In the genomic region with DNA sequence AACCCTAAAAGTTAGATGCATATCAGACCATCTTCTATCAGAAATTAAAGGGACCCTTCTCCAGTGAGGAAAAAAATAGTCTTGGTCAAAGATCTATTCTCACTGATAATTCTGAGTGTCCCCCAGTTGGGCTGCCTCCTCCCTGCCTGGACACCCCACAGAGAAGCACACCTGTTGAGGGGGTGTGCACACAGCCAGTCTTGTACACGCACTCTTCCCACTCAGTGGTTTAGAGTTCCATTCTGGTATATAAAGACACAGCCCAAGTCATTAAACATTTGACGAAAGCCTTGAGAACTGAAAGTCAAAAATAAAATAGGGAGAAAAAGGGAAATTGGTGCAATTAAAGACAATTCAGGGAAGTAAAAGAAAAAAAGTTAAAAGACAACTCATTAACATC, we compare ENCODE assay signal across 25 mouse cellular contexts. TPM values are rescaled to one million over a fixed set of nuclear protein-coding genes. Genes with fewer than 3 reads are reported as not detected.
DNase-seq lines count a peak whose midpoint lies in the region; ATAC-seq and TF ChIP-seq lines count a peak whose summit lies in the region.
"Had no signal": no experiment of that assay in that cellular context is flagged by ENCODE, and none has a peak within 500 bp of the region (broad histone marks: within the 10 kb centered on the region; RNA-seq: fewer than 3 reads in every experiment).

No protein-coding gene starts in this region.

- H3K27ac ChIP-seq in stomach, embryonic 16.5 days (ENCODE audit: low read length) = peak overlapping the region; percentile 7; the same call in 1 of the 2 replicates
- 0 out of 2 replicates have a peak overlapping the region, but pooled peaks have one; percentile 24 for H3K27ac ChIP-seq in stomach, postnatal 0 days (replicated peaks)

- H3K4me3 ChIP-seq in stomach, embryonic 16.5 days (replicated peaks; ENCODE audit: low read length) = no peak overlapping the region
- no peak overlapping the region for H3K4me3 ChIP-seq in stomach, postnatal 0 days (ENCODE audit: low read depth, low read length)

- H3K9me3 ChIP-seq in stomach, embryonic 16.5 days (replicated peaks; ENCODE audit: control insufficient read depth, low read length) = no peaks in the 10 kb centered on the region
- H3K9me3 ChIP-seq in stomach, postnatal 0 days (ENCODE audit: control insufficient read depth, low read length) = no peaks in the 10 kb centered on the region

- peak; percentile 72 for ATAC-seq in frontal cortex, adult (ENCODE audit: low TSS enrichment)
- no peak for ATAC-seq in stomach, embryonic 16.5 days (ENCODE audit: insufficient read depth, low FRiP score)
- ATAC-seq in stomach, postnatal 0 days (ENCODE audit: low FRiP score, low TSS enrichment) = no peak
- ATAC-seq: activated CD4-positive, CD25-positive, alpha-beta regulatory T cell, adult 4 months; CD4-positive, CD25-positive, alpha-beta regulatory T cell, adult 4 months; Patski had no signal

- H3K27me3 ChIP-seq in stomach, embryonic 16.5 days (ENCODE audit: control insufficient read depth, insufficient read depth, low read length) = no peaks in the 10 kb centered on the region
- no peaks in the 10 kb centered on the region for H3K27me3 ChIP-seq in stomach, postnatal 0 days (ENCODE audit: control insufficient read depth, insufficient read depth, low read length)
- H3K27me3 ChIP-seq: CH12.LX, Patski had no signal

- H3K36me3 ChIP-seq in stomach, embryonic 16.5 days (ENCODE audit: control insufficient read depth, insufficient read depth, low read length) = no peaks in the 10 kb centered on the region
- no peaks in the 10 kb centered on the region for H3K36me3 ChIP-seq in stomach, postnatal 0 days (ENCODE audit: control insufficient read depth, insufficient read depth, low read length)
- H3K36me3 ChIP-seq: G1E had no signal

- WGBS in stomach, embryonic 16.5 days = 81% methylated on average over 2 of the region's 2 CpGs
- WGBS in stomach, postnatal 0 days = 83% methylated on average over 2 of the region's 2 CpGs

- no peak for TF ChIP-seq CTCF in stomach, postnatal 0 days (IDR thresholded peaks at IDR 0.05; ENCODE audit: low read depth)

- no peak overlapping the region for H3K4me2 ChIP-seq in stomach, embryonic 16.5 days (ENCODE audit: low read depth, low read length)
- H3K4me2 ChIP-seq in stomach, postnatal 0 days (replicated peaks; ENCODE audit: low read depth) = no peak overlapping the region

- no peak for TF ChIP-seq EP300 in stomach, postnatal 0 days (optimal IDR thresholded peaks at IDR 0.05)

- DNase-seq in frontal cortex, postnatal 25 days (ENCODE audit: low spot score in 2 of 2) = no peak
- DNase-seq in brain, adult 2 months (ENCODE audit: low read depth, low spot score) = peak; percentile 42
- DNase-seq in stomach, postnatal 0 days (ENCODE audit: low spot score) = no peak
- no peak for DNase-seq in urinary bladder, adult 18-20 months (ENCODE audit: low spot score in 2 of 2)
- no peak for DNase-seq in adrenal gland, postnatal 10 days
- DNase-seq in spleen, postnatal 14 days (ENCODE audit: low spot score in 2 of 2) = no peak
- DNase-seq: adrenal gland, adult 2 months; adrenal gland, adult 8-10 months; adrenal gland, postnatal 14 days; adrenal gland, postnatal 25 days; adrenal gland, postnatal 36 days; B cell, adult 2 months; cerebellum, adult 11 months; cerebellum, adult 11-12 months; cerebellum, adult 18-20 months; cerebellum, adult 2 months had no signal

- H3K9ac ChIP-seq in stomach, embryonic 16.5 days (ENCODE audit: low read length) = no peak overlapping the region
- no peak overlapping the region for H3K9ac ChIP-seq in stomach, postnatal 0 days (ENCODE audit: low read length)

- no peaks in the 10 kb centered on the region for H3K4me1 ChIP-seq in stomach, embryonic 16.5 days (ENCODE audit: control insufficient read depth, insufficient read depth, low read length)
- H3K4me1 ChIP-seq in stomach, postnatal 0 days (replicated peaks; ENCODE audit: control insufficient read depth, insufficient read depth) = no peaks in the 10 kb centered on the region

RNA-seq across cellular contexts. Expression of gene Barx2, which starts 30.9 kb away (rescaled TPM):
- 1.4 and 2.2 TPM in 2 replicates for polyA plus RNA-seq in stomach, embryonic 16.5 days (2015; fragmentation: Nextera tagmentation; extraction: Ambion mirVana)
- polyA plus RNA-seq in stomach, postnatal 0 days (2015; fragmentation: Nextera tagmentation; extraction: Ambion mirVana) = 4.1 and 4.6 TPM in 2 replicates
- 1 to 10 TPM in 1 of 2 experiments, under 1 TPM in 1; 0.12 to 2.4 TPM for total RNA-seq in adrenal gland, postnatal 10 days (2021)
- total RNA-seq: adrenal gland, adult 2 months; adrenal gland, adult 8-10 months; adrenal gland, postnatal 14 days; adrenal gland, postnatal 25 days; adrenal gland, postnatal 36 days; CH12.LX; MEL had no signal
- polyA plus RNA-seq: C2C12; CD4-positive, CD25-positive, alpha-beta regulatory T cell, adult 4 months; G1E had no signal
